Mouse (Mus musculus) left cerebral cortex, adult 9 months (tissue): ENCODE measurements around the gene Btd.

Experiments used
- DNase-seq, 2 experiments: peaks; one replicate each; pipeline ENCODE4 v3.0.0; 2022; ENCODE audit warnings: low spot score in 2 of 2

Gene Btd

DNA sequence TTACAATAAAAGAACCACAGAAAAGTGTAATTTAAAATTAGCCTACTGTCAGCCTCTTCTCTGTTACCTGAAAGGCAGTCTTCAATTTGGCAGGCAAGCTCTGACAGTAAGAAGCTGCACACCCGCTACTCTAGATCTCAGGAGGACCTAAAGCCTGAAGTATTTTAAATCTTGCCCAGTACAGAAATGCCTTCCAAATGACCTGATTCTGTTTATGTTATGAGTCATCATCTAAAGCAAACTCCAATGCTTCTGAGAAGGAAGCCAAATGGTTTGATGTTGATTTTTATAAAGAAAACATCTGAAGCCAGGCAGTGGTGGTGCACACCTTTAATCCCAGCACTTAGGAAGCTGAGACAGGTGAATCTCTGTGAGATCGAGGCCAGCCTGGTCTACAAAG is 59.5 kb downstream of the Btd start:
- DNase-seq, result no peak

DNA sequence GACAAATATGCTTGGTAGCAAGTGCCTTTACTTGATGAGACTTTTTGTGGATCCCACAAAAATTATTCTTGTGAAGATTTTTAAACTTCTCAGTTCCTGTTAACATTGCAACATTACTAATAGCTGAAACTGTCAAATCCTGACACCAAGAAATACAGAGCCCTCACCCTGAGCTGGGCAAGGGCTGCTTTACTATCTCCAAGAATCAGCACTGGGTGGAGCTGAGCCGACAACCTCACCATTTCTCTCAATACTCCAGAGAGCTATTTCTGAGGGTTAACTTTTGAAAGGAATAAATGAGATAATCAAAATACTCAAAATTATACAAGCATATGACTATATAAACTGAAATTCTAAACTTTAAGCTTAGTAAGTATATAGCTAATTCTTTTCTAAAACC is 68.5 kb downstream of the Btd start:
- DNase-seq, result no peak

DNA sequence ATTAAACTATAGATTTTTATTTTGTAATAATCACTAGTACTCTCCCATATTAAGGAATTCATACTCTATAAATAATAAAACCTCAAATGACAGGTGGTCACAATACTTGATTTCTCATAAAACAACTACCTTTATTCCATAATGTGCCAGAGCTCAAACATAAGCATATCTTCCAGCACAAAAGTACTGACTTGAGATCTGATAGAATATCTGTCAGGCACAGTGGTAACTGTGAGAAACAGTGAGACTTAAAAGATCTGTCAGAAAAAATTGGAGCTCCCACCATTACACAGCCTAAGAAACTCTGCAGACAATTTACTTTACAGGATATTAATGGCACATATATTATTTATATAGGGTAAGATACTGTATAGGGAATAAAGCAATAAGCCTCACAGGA is 74.8 kb downstream of the Btd start:
- DNase-seq, result no peak

DNA sequence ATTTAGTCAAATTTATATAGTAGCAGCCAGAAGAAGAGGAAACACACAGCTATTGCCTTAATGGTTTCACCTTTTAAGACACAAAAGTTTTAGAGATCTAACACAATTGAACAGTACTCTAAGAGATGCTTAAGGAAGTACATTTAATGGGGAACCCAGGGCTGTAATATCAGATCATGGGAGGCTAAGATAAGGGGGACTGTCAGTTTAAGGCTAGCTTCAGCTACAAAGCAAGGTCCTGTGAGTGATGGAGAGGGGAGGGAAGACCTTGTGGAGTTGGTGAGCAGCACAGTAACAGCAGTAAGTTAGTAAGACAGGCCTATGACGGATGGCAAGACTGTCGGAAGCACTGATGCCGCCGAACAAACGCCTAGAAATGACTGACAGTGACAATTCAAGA is 76.5 kb downstream of the Btd start:
- no peak for DNase-seq
